Mouse (Mus musculus) kidney, postnatal 14 days (tissue): Measurements from ENCODE around the gene Tlk2.

Source experiments
- DNase-seq: peaks from one replicate; pipeline ENCODE4 v3.0.0; 2022; ENCODE audit warnings: mixed read lengths

Gene Tlk2

DNA sequence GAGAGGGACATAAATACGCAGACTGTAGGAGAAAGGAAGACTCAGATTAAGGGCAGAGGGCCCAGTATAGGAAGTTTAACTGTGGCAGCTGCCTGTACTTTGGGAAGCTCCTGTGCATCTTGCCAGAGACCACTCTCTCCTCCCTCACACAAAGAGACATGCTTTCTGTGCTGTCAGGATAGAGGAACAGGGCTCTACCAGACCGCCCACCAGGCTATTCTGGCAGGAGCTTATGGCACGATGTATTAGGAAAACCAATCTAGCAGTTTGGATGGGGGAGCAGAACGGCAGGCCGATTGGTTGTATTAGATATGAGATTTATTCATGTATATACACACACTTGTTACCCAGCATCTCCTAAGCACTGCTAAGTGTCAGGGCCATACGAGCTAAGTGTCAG is 139.2 kb downstream of the Tlk2 start:
- DNase-seq = no peak

DNA sequence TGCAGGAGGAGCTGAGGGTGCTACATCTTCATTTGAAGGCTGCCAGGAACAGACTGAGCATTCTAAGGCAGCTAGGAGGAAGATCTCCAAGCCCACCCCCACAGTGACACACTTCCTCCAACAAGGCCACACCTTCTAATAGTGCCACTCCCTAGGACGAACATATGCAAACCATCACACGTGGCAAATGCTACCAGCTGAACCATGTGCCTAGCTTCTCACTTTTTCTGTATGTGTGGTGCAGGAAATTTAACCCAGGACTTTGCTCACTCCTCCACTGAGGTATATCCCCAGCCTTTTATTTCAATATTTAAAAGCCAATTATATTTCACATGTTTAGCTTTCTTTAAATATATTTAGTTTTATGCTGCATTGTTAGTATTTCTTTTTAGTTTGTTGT is 142.5 kb downstream of the Tlk2 start:
- no peak for DNase-seq

DNA sequence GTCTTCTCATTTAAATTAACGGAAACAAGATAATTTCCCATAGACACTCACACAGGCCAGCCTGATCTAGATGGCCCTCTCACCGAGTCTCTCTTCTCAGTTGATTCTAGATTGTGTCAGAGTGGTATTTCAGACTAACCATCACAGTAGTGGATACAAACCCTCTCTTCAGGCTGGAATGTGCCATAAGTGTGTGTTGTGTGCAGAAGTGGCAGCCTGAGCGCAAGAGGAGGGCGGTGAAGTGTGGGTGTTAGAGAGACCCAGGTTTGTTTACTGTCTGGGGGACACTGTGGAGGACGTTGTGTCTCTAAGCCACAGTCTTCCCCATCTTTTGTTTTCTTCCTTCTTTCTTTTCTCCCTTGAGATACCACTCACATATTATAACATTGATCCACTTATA is 144.9 kb downstream of the Tlk2 start:
- no peak for DNase-seq

DNA sequence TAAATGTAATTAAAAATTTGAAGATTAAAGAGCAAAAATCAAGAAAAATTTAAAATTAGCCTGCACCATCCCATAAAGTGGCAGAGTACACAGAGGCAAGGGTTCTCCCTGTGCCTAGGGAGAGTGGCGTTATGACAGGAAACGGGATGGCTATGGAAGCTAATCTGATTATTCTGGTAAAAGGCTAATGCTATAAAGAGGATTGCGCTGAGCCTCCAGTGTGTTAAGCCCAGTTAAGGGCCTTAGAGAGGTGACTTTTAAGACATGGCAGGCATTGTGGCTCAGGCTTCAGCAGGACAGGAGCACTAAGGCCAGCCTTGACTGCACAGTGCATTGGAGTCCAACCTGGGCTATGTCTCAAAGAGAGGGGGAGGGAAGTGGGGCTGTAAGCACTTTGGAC is 148.5 kb downstream of the Tlk2 start:
- DNase-seq = no peak

DNA sequence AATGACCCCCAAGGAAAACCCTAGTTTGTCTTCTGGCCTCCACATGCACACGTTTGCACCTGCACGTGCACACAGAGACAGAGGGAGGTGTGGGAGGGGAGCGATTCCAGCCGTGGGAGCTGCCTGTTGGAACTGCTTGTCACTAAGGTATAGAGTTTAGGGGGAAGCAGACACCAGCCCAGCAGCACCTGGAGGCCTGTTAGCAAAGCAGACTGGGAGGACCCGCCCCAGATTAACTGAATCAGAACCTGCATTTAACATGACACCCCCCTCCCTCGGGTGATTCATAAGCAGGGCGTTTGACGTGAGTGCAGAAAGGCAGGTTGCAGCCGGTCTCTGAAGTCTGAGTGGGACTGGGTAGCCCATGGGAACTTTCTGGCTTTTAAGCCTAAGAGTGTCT is 151.4 kb downstream of the Tlk2 start:
- DNase-seq = no peak

DNA sequence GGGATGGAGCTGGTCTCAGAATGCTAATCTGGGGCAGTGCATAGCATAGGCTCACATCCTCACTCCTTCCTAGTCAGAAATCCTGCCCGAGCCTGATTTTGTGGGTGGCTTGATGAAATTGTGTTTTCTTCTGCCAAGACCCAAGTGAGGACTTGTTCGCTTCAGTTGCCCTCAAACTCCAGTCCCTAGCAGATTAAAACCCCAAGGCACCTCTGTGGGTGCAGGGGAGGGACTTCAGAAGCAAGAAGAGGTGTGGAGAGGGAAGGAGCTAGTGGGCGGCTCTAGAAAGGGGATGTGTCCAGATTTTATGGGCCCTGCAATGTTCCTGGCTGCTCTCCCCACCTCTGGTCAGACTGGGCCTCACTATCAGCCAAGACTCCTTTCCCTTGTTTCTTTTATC is 152.5 kb downstream of the Tlk2 start:
- no peak for DNase-seq

DNA sequence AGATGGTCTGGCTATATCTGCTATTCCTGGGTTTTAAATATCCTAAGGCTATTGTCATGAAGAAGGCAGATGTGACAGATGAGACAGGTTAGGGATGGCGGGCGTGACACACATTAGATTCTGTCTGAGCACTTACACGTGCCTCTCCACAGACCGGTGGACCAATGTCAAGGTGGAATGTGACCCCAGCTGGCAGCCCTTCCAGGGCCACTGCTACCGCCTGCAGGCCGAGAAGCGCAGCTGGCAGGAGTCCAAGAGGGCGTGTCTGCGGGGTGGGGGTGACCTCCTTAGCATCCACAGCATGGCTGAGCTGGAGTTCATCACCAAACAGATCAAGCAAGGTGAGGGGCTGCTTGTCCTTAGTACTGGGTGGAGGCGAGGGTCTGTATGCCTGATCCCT is 153.1 kb downstream of the Tlk2 start:
- peak; percentile 79 for DNase-seq

DNA sequence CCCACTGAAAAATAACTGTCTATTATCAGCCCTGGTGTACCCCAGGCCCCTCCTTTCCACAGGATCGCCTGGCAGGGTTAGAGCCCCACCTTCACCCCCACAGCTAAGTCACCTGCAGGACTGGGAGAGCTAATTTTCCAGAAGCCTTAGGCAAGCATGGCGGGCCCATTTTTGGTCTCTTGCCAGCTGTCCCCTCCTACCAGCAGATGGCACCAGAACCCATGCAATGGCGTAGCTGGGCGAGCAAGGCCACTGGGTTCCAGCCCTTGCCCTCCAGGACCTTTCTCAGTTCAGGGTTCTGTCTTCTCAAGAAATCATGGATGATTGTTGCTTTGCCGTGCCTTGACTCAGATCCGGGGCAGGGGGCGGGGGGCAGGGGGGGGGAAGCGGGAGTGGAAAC is 153.9 kb downstream of the Tlk2 start:
- DNase-seq = peak; percentile 66
